Mouse (Mus musculus) Muller cell, postnatal 12 days (primary cell): ENCODE results near the gene 9130008F23Rik.

ENCODE experiments used
- DNase-seq: peaks from one replicate; pipeline ENCODE4 v3.0.0-alpha.2; 2015; ENCODE audit errors: inconsistent ontology term

Gene 9130008F23Rik

GRCm38 (mm10) chr17:40879924-40880691, at the start of gene 9130008F23Rik:
Gene 9130008F23Rik, minus strand, starts transcription at chr17:40880559.
- peak; percentile 74 for DNase-seq

GRCm38 (mm10) chr17:40915499-40915898, 35.1 kb upstream of the 9130008F23Rik start:
- no peak for DNase-seq

GRCm38 (mm10) chr17:40914250-40914649, 33.9 kb upstream of the 9130008F23Rik start, which contains the start of gene Glyatl3:
Gene Glyatl3, minus strand, starts transcription at chr17:40914350.
- no peak for DNase-seq

- DNase-seq: no peak
Observed at GRCm38 (mm10) chr17:40904721-40905154, 24.4 kb upstream of the 9130008F23Rik start.

- DNase-seq: no peak
Observed at GRCm38 (mm10) chr17:40904056-40904597, 23.8 kb upstream of the 9130008F23Rik start.

- DNase-seq: no peak
Observed at GRCm38 (mm10) chr17:40903345-40903744, 23.0 kb upstream of the 9130008F23Rik start.

- no peak for DNase-seq
Observed at GRCm38 (mm10) chr17:40899783-40900363, 19.5 kb upstream of the 9130008F23Rik start.

- no peak for DNase-seq
Observed at GRCm38 (mm10) chr17:40896863-40897262, 16.5 kb upstream of the 9130008F23Rik start.

- no peak for DNase-seq
Observed at GRCm38 (mm10) chr17:40887849-40888536, 7.6 kb upstream of the 9130008F23Rik start.

GRCm38 (mm10) chr17:40885155-40885554, 4.8 kb upstream of the 9130008F23Rik start:
- DNase-seq: no peak

GRCm38 (mm10) chr17:40882172-40882571, 1.8 kb upstream of the 9130008F23Rik start:
- DNase-seq: no peak

- DNase-seq: no peak
Observed at GRCm38 (mm10) chr17:40879528-40879923, 833 bp downstream of the 9130008F23Rik start.

- no peak for DNase-seq
Observed at GRCm38 (mm10) chr17:40877741-40878140, 2.6 kb downstream of the 9130008F23Rik start.

GRCm38 (mm10) chr17:40875568-40875967, 4.8 kb downstream of the 9130008F23Rik start:
- no peak for DNase-seq

GRCm38 (mm10) chr17:40874701-40875100, 5.7 kb downstream of the 9130008F23Rik start:
- no peak for DNase-seq

- DNase-seq: no peak
Observed at GRCm38 (mm10) chr17:40873582-40874011, 6.8 kb downstream of the 9130008F23Rik start.

- no peak for DNase-seq
Observed at GRCm38 (mm10) chr17:40872626-40873025, 7.7 kb downstream of the 9130008F23Rik start.

- DNase-seq: no peak
Observed at GRCm38 (mm10) chr17:40868952-40869747, 11.2 kb downstream of the 9130008F23Rik start.

GRCm38 (mm10) chr17:40855065-40855464, 25.3 kb downstream of the 9130008F23Rik start:
- DNase-seq: no peak

- peak; percentile 48 for DNase-seq
Observed at GRCm38 (mm10) chr17:40837308-40837707, 43.1 kb downstream of the 9130008F23Rik start.

- no peak for DNase-seq
Observed at GRCm38 (mm10) chr17:40831870-40832269, 48.5 kb downstream of the 9130008F23Rik start.
